Mouse (Mus musculus) CD4-positive, CD25-positive, alpha-beta regulatory T cell, adult 2 months (primary cell): ENCODE measurements around the gene Tedc1.
"Not testable (repeated sequence)": the region's sequence is repeated elsewhere in the genome, so short reads cannot be mapped to it uniquely, and the experiment has no call there.

Source experiments
- DNase-seq: peaks from one replicate; pipeline ENCODE4 v3.0.0-alpha.2; 2012; ENCODE audit warnings: low read depth, low spot score

Tedc1 gene

GRCm38 (mm10) chr12:113199132-113199531 is 42.9 kb downstream of the Tedc1 start:
- not testable (repeated sequence) for DNase-seq

GRCm38 (mm10) chr12:113201301-113201700 is 45.1 kb downstream of the Tedc1 start:
- no peak for DNase-seq

- no peak for DNase-seq
These were observed 45.8 kb downstream of the Tedc1 start for GRCm38 (mm10) chr12:113202008-113202407.

- no peak for DNase-seq
These were observed 47.3 kb downstream of the Tedc1 start for GRCm38 (mm10) chr12:113203522-113203921.

- no peak for DNase-seq
These were observed 49.2 kb downstream of the Tedc1 start for GRCm38 (mm10) chr12:113205251-113205942.

- no peak for DNase-seq
These were observed 51.5 kb downstream of the Tedc1 start for GRCm38 (mm10) chr12:113207737-113208136.

GRCm38 (mm10) chr12:113210586-113211378 is 54.6 kb downstream of the Tedc1 start:
- DNase-seq = no peak

- DNase-seq = no peak
These were observed 55.6 kb downstream of the Tedc1 start for GRCm38 (mm10) chr12:113211772-113212171.

- DNase-seq = peak; percentile 44
These were observed 56.2 kb downstream of the Tedc1 start for GRCm38 (mm10) chr12:113212326-113212924.

GRCm38 (mm10) chr12:113213226-113213625 is 57.0 kb downstream of the Tedc1 start:
- DNase-seq = no peak

GRCm38 (mm10) chr12:113214072-113214808 is 58.0 kb downstream of the Tedc1 start:
- DNase-seq = no peak

- DNase-seq = no peak
These were observed 58.9 kb downstream of the Tedc1 start for GRCm38 (mm10) chr12:113214972-113215666.
